Mouse (Mus musculus) stomach, postnatal 0 days (tissue): ENCODE results near the gene Kazn. TPM values are rescaled to one million over a fixed set of nuclear protein-coding genes. Genes with fewer than 3 reads are reported as not detected.

Experiments used
- ATAC-seq: fragments of 200-750 bp; cut with Nextera tagmentation; 2 replicates; pipeline ENCODE4 v1.8.0; 2017; ENCODE audit not compliant: low FRiP score, low TSS enrichment
- DNase-seq: peaks from one replicate; pipeline ENCODE4 v3.0.0-alpha.2; 2016; ENCODE audit warnings: low spot score
- H3K27ac ChIP-seq: fragments of 300-500 bp; sonication (generic); replicated peaks from 2 replicates; pipeline ENCODE4 v1.5.1; 2014; ENCODE audit warnings: mild to moderate bottlenecking, control low read depth
- H3K27me3 ChIP-seq: fragments of 300-500 bp; sonication (generic); 2 replicates; pipeline ENCODE4 v1.6.1; 2014; ENCODE audit warnings: low read length; ENCODE audit not compliant: control insufficient read depth, insufficient read depth
- H3K36me3 ChIP-seq: fragments of 300-500 bp; sonication (generic); 2 replicates; pipeline ENCODE4 v1.6.1; 2014; ENCODE audit warnings: low read length, mixed read lengths; ENCODE audit not compliant: control insufficient read depth, insufficient read depth
- H3K4me1 ChIP-seq: fragments of 300-500 bp; sonication (generic); replicated peaks from 2 replicates; pipeline ENCODE4 v1.6.1; 2014; ENCODE audit warnings: antibody characterized with exemption; ENCODE audit not compliant: control insufficient read depth, insufficient read depth
- H3K4me2 ChIP-seq: fragments of 300-500 bp; sonication (generic); replicated peaks from 2 replicates; pipeline ENCODE4 v1.6.1; 2014; ENCODE audit warnings: low read depth, mild to moderate bottlenecking, control low read depth, moderate library complexity
- H3K4me3 ChIP-seq: fragments of 300-500 bp; sonication (generic); 2 replicates; pipeline ENCODE4 v1.5.1; 2014; ENCODE audit warnings: low read depth, low read length, control low read depth
- H3K9ac ChIP-seq: fragments of 300-500 bp; sonication (generic); 2 replicates; pipeline ENCODE4 v1.6.1; 2014; ENCODE audit warnings: mild to moderate bottlenecking, low read length, control low read depth, mixed read lengths
- H3K9me3 ChIP-seq: fragments of 300-500 bp; sonication (generic); 2 replicates; pipeline ENCODE4 v1.6.1; 2016; ENCODE audit warnings: low read length; ENCODE audit not compliant: control insufficient read depth
- CTCF ChIP-seq: IDR thresholded peaks from 2 replicates; pipeline ENCODE4 v1.5.1; 2016; ENCODE audit warnings: antibody characterized with exemption, low read depth, mild to moderate bottlenecking, moderate library complexity
- EP300 ChIP-seq: optimal IDR thresholded peaks from 2 replicates; pipeline ENCODE3; 2016; ENCODE audit warnings: antibody characterized with exemption
- WGBS: fragments of 180-500 bp; shearing (Covaris S2); extraction: QIAGEN DNeasy Blood & Tissue Kit; methylation state at CpG from one replicate; pipeline ENCODE4 v1.1.7; 2014; 5-methylcytosine and 5-hydroxymethylcytosine counted together
- polyA plus RNA-seq: library from polyadenylated mRNA; unstranded; fragments of >200 nt; fragmentation: Nextera tagmentation; extraction: Ambion mirVana; gene quantifications from 2 replicates; pipeline ENCODE4 v1.2.1, GENCODE M21; 2015

Gene Kazn
- polyA plus RNA-seq, 1 experiment from 2014 or later: 11.4 TPM

- Histone ChIP-seq H3K27ac (no peak overlapping the region), H3K36me3 (no peaks in the 10 kb centered on the region), H3K9me3 (no peaks in the 10 kb centered on the region), H3K27me3 (no peaks in the 10 kb centered on the region), H3K4me3 (no peak overlapping the region), H3K4me1 (peaks cover 2% of the 10 kb centered on the region; the same call in 1 of the 2 replicates), H3K4me2 (no peak overlapping the region), H3K9ac (no peak overlapping the region; the same call in 1 of the 2 replicates)
- DNase-seq: peak; percentile 12
- WGBS: 75% methylated on average over 7 of the region's 7 CpGs
- TF ChIP-seq EP300: no peak
- no peak for TF ChIP-seq CTCF
- no peak for ATAC-seq
These were observed 23.4 kb downstream of the Kazn start for GRCm38 (mm10) chr4:142215760-142216159.

- Histone ChIP-seq H3K36me3 (no peaks in the 10 kb centered on the region), H3K4me3 (no peak overlapping the region), H3K9ac (peak overlapping the region; percentile 13; the same call in 1 of the 2 replicates), H3K27ac (peak overlapping the region; percentile 18; the same call in 1 of the 2 replicates), H3K4me2 (no peak overlapping the region), H3K9me3 (no peaks in the 10 kb centered on the region), H3K4me1 (no peaks in the 10 kb centered on the region), H3K27me3 (no peaks in the 10 kb centered on the region)
- DNase-seq: no peak
- TF ChIP-seq EP300 (no peak), CTCF (no peak)
- ATAC-seq: no peak
- 40% methylated on average over 6 of the region's 6 CpGs for WGBS
These were observed 24.7 kb downstream of the Kazn start for GRCm38 (mm10) chr4:142214532-142214931.

GRCm38 (mm10) chr4:142212425-142212824, 26.8 kb downstream of the Kazn start:
- 56% methylated on average over 9 of the region's 9 CpGs for WGBS
- peak; percentile 68 for DNase-seq
- no peak overlapping the region for H3K4me3 ChIP-seq
- no peaks in the 10 kb centered on the region for H3K9me3 ChIP-seq
- peak overlapping the region; percentile 45 for H3K27ac ChIP-seq
- H3K36me3 ChIP-seq: 0 out of 2 replicates have a peak, but pooled peaks cover 3% of the 10 kb centered on the region
- no peaks in the 10 kb centered on the region for H3K4me1 ChIP-seq
- TF ChIP-seq CTCF: no peak
- no peak for TF ChIP-seq EP300
- H3K27me3 ChIP-seq: no peaks in the 10 kb centered on the region
- no peak overlapping the region for H3K9ac ChIP-seq
- H3K4me2 ChIP-seq: no peak overlapping the region
- peak; percentile 77 for ATAC-seq

- Histone ChIP-seq H3K27ac (peak overlapping the region; percentile 40), H3K27me3 (no peaks in the 10 kb centered on the region), H3K4me2 (no peak overlapping the region), H3K4me3 (no peak overlapping the region), H3K4me1 (no peaks in the 10 kb centered on the region), H3K9me3 (no peaks in the 10 kb centered on the region), H3K36me3 (0 out of 2 replicates have a peak, but pooled peaks cover 3% of the 10 kb centered on the region), H3K9ac (no peak overlapping the region)
- TF ChIP-seq CTCF: no peak
- no peak for TF ChIP-seq EP300
- WGBS: 66% methylated on average over 9 of the region's 9 CpGs
- no peak for DNase-seq
- ATAC-seq: no peak
These were observed 29.3 kb downstream of the Kazn start for GRCm38 (mm10) chr4:142209884-142210283.

- Histone ChIP-seq H3K9me3 (no peaks in the 10 kb centered on the region), H3K9ac (no peak overlapping the region), H3K36me3 (0 out of 2 replicates have a peak, but pooled peaks cover 3% of the 10 kb centered on the region), H3K4me1 (no peaks in the 10 kb centered on the region), H3K4me3 (no peak overlapping the region), H3K27me3 (no peaks in the 10 kb centered on the region), H3K4me2 (no peak overlapping the region), H3K27ac (peak overlapping the region; percentile 40; the same call in 1 of the 2 replicates)
- no peak for TF ChIP-seq CTCF
- no peak for TF ChIP-seq EP300
- no peak for ATAC-seq
- no peak for DNase-seq
- 54% methylated on average over 7 of the region's 7 CpGs for WGBS
These were observed 29.7 kb downstream of the Kazn start for GRCm38 (mm10) chr4:142209476-142209875.

GRCm38 (mm10) chr4:142205693-142206092, 33.5 kb downstream of the Kazn start:
- Histone ChIP-seq H3K4me3 (no peak overlapping the region), H3K9me3 (no peaks in the 10 kb centered on the region), H3K27ac (no peak overlapping the region), H3K36me3 (0 out of 2 replicates have a peak, but pooled peaks cover 3% of the 10 kb centered on the region), H3K9ac (no peak overlapping the region), H3K27me3 (no peaks in the 10 kb centered on the region), H3K4me1 (no peaks in the 10 kb centered on the region), H3K4me2 (no peak overlapping the region)
- ATAC-seq (no peak), DNase-seq (no peak)
- TF ChIP-seq CTCF: no peak
- TF ChIP-seq EP300: no peak
- WGBS: 85% methylated on average over 6 of the region's 6 CpGs
